Mouse (Mus musculus) urinary bladder, postnatal 25 days (tissue): ENCODE results near the gene Mrs2.
A peak's percentile ranks its signal among the peaks of the same experiment; 100 is the strongest.

ENCODE experiments used
- DNase-seq: peaks from one replicate; pipeline ENCODE4 v3.0.0; 2022; ENCODE audit warnings: low spot score

The Mrs2 gene

GRCm38 (mm10) chr13:25019793-25020539, at the start of gene Mrs2:
Gene Mrs2 (minus strand): TSS chr13:25020379.
- peak; percentile 84 for DNase-seq

GRCm38 (mm10) chr13:25069765-25070164, 49.6 kb upstream of the Mrs2 start:
- DNase-seq: no peak

DNA sequence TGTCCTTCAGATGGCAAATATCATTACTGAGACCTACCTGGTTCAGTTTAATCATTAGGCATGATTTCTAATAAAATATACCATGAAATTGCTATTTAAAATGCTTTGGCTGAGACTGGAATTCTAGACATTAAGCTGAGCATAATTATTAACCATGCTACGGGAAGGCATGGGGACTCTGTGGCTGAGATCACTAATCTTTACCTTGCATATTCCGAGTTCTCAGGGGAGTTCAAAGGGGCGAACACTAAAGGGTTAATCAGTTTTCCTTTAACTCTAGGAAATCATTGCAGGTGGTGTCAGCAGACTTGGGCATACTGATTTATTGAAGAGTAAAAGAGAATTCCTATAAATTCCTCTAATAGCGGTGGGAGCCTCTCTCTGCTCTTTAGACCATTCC, 47.0 kb upstream of the Mrs2 start:
- no peak for DNase-seq

DNA sequence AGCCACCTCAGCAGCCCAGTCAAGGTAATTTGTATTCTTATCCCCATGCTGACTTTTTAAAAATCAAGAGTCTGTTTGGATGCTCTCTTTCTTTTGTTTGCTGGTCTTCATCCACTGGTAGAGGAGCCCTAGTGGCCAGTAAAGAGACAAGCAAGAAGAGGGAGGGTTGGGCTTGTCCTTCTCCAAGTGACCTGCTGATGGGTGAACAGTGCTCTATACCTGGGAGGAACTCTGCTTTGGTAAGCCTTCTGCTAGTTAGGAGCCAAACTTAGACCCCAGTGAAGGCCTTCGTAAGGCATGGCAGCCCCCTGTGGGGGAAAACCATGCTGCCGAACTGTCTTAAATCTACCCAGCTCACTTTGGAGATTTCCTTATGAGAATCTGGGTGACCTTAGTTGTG, 46.5 kb upstream of the Mrs2 start:
- DNase-seq: no peak

- DNase-seq: peak; percentile 4
Measured at GRCm38 (mm10) chr13:25055873-25056667, 35.9 kb upstream of the Mrs2 start, which contains the start of gene Dcdc2a. Gene Dcdc2a (plus strand): TSS chr13:25056004.

DNA sequence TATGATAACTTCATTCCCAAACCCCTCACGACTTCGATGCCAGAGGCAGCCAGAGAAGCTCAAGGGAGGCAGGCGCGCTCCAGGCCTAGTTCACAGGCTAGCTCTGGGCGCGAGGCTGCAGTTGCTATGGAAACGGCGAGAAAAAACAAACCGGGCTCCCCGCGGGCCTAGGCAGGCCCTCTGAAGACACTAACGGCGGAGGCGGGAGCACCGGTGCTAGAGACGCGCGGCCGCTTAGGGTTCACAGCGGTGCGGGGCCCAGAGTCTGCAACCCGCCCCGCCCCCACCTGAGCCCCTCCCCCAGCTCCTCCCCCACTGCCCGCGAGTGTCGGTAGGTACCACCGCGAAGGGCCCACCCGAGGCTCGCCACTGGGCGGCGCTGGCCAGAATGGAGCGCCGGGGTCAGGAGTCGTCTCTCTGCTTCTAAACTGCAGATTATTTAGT, 35.0 kb upstream of the Mrs2 start:
- DNase-seq: peak; percentile 7

GRCm38 (mm10) chr13:25052671-25053070, 32.5 kb upstream of the Mrs2 start:
- no peak for DNase-seq

DNA sequence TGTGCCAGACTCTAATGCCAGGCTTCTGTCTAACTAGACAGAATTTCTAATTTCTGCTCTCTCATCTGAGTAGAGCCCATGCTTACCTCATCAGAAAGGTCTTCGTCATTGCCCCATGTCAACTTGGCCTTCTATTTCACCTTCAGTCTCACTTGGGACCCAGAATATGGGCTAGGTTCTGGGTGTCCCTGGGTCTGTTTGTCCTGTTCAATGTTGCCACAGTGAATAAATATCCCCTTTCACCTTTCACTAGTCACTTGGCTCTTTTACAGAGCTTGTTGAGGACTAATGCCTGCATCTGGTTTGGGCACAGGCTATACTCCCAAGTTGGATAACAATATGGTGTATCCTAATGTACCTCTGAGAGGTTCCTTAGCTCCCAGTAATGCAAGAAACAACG, 19.3 kb upstream of the Mrs2 start:
- no peak for DNase-seq

DNA sequence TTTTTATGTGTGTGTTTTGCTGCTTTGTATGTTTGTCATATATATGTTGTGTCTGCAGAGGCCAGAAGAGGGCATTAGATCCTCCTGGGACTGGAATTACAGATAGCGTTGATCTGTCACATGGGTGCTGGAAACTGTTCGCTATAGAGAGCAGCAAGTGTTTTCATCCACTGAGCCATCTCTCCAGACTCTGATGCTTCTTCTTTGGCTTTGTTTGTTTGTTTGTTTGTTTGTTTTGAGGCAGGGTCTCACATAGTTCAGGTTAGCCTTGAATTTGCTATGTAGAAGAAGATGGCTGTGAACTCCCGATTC, 6.9 kb upstream of the Mrs2 start:
- no peak for DNase-seq

GRCm38 (mm10) chr13:25026409-25027113, 6.4 kb upstream of the Mrs2 start:
- no peak for DNase-seq

DNA sequence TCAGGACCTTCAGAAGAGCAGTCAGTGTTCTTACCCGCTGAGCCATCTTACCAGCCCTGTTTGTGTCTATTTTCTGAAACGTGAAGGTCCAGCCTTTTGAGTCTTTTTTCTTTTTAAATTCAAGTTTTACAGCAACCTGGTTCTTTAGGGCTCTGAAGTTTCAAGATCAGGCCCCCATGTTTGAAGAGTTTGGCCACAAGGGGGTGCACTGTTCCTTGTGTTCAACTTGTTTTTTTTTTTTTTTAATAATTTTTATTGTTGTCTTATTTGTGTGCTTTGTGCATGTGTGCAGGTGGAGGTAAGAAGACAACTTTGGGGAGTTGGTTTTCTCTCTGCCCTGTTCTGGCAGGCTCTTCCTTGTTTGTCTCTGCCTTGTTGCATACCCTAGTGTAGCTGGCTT, 4.5 kb upstream of the Mrs2 start:
- DNase-seq: peak; percentile 52

- DNase-seq: no peak
Measured at GRCm38 (mm10) chr13:25023129-25023528, 3.0 kb upstream of the Mrs2 start.

DNA sequence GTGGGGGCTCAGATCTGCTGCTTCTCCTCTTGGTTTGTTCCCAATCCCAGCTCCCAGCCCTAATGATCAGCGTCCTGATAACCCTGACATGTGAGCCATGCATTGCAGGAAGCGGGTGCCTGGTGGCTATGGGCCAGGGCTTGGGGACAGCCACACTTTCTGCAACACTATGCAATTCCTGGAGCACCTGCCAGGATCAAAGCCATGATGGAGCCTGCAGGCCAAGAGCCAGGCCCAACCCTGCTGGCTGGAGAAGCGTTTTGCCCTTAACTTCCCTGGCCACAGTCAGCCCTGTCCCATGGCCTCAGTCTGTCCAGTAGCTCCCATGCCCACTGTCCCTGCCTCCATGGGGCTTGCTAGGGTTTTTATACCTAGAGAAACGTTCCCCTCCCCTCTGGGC, 2.2 kb upstream of the Mrs2 start:
- DNase-seq: peak; percentile 1

- DNase-seq: peak; percentile 2
Measured at GRCm38 (mm10) chr13:25020540-25020892, 337 bp upstream of the Mrs2 start.

- no peak for DNase-seq
Measured at GRCm38 (mm10) chr13:25018316-25018715, 1.9 kb downstream of the Mrs2 start.

- DNase-seq: no peak
Measured at GRCm38 (mm10) chr13:25007115-25007514, 13.1 kb downstream of the Mrs2 start.

DNA sequence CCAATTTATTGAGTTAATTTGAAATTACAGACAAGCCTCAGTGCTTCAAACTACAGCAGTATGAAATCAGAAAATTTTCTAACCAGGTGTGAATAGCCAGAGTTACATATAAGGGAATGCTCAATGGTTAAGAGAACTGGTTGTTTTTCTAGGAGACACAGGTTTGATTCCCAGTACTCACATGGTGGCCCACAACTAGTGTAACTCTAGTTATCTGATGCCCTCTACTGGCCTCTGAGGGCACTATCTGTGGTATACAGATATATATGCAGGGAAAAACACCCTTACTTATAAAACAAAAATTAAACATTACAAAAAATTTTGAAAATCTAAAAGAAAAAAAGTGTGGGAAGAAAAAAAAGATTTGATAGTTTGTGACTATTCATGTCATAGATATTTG, 17.2 kb downstream of the Mrs2 start:
- DNase-seq: no peak

GRCm38 (mm10) chr13:24999538-24999937, 20.6 kb downstream of the Mrs2 start:
- no peak for DNase-seq

GRCm38 (mm10) chr13:24993160-24993559, 27.0 kb downstream of the Mrs2 start:
- no peak for DNase-seq

GRCm38 (mm10) chr13:24989006-24989405, 31.2 kb downstream of the Mrs2 start:
- no peak for DNase-seq

- peak; percentile 49 for DNase-seq
Measured at GRCm38 (mm10) chr13:24988391-24988790, 31.8 kb downstream of the Mrs2 start.

- DNase-seq: no peak
Measured at GRCm38 (mm10) chr13:24985435-24985834, 34.7 kb downstream of the Mrs2 start.

DNA sequence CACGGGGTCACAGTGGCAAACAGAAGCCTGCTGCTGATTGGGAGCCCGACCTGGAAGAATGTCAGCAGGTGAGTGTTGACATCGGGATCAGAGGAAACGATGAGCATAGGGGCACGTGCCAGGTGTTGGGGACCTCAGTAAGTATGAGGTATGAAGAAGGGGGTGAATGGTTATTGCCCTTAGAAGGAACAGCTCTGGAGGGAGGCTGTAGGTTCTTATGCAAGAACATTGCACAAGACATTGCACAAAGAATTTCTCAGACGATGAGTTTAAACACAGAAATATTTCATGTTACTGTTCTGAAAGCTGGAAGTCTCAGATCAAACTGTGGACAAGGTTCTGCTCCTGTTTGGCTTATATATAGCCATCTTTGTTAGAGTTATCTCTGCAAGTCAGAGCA, 39.1 kb downstream of the Mrs2 start:
- DNase-seq: no peak
